Mouse (Mus musculus): Measurements from ENCODE around the gene Chsy1.

Chsy1 gene

DNA sequence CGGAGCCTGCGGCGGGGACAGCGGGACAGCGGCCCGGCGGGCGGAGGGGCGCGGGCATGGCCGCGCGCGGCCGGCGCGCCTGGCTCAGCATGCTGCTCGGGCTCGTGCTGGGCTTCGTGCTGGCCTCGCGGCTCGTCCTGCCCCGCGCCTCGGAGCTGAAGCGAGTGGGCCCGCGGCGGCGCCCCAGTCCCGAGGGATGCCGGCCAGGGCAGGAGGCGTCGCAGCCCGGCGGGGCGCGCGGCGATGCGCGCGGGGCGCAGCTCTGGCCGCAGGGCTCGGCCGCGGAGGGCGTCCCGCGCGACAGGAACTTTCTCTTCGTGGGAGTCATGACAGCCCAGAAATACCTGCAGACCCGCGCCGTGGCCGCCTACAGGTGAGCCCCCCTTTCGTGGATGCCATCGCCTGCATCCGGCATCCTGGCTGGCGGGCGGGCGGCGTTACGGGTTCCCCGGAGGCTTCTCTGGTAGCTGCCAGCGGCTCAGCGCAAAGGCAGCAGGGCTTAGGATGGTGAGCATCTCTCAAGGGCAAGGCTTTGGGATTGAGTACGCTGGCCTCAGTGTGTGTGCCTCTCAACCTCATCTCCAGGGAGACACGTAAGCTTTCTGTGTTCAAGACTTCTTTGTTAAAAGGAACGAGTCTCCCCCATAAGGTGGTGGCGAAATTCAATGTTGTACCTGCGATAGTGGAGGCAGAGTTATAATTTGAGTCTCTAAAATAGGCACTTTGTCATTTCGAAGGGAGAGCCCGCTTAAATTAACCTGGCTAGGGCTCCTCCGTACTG, 730 bp downstream of the Chsy1 start:
- DNase-seq (ENCODE audit: low spot score), result peak; percentile 21

- no peak for DNase-seq (ENCODE audit: low spot score)
Measured at GRCm38 (mm10) chr7:66110636-66111112, 1.4 kb downstream of the Chsy1 start.

DNA sequence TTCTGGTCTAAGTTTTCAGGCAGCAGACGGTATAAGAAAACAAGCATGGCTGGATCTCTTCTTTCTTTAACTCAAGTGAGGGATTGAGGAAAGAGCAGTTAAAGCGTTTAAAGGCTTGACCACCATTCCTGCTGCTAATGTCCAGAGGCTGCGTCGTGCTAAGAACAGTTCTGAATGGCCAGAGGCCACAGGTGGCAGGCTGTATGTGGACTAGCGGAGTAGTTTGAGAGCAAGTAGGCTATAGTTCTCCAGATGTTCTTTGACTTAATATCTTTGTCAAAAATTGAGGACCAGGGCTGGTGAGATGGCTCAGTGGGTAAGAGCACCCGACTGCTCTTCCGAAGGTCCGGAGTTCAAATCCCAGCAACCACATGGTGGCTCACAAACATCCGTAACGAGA, 1.9 kb downstream of the Chsy1 start:
- DNase-seq (ENCODE audit: low spot score), result no peak

- no peak for DNase-seq (ENCODE audit: low spot score)
Measured at GRCm38 (mm10) chr7:66113561-66113960, 4.2 kb downstream of the Chsy1 start.

DNA sequence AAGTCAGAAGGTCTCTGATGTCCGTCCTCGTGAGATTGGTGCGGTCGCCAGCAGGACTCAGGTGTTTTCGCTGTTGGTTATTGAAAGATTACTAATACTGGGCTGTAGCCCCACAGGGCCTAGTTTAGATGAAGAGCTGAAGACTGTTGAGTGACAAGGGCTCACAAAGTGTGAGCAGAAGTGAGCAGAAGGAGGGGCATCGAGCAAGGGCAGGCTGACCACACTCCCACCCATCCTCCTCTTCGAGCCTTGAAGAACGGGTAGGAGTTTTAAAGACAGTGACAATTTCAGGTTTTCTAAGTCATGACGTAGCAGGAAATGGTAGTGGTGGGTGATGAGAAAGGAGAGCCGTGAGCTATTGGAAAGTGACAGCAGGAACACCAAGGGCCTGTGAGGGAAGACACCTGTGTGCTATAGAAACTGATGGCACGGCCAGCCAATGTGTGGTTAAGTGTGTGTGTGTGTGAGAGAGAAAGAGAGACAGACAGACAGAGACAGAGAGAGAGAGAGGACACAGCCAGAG, 6.6 kb downstream of the Chsy1 start:
- no peak for DNase-seq (ENCODE audit: low spot score)

- no peak for DNase-seq (ENCODE audit: low spot score)
Measured at GRCm38 (mm10) chr7:66116906-66117482, 7.7 kb downstream of the Chsy1 start.

- DNase-seq (ENCODE audit: low spot score), result no peak
Measured at GRCm38 (mm10) chr7:66118046-66118445, 8.7 kb downstream of the Chsy1 start.

GRCm38 (mm10) chr7:66118796-66119195, 9.5 kb downstream of the Chsy1 start:
- DNase-seq (ENCODE audit: low spot score), result no peak

DNA sequence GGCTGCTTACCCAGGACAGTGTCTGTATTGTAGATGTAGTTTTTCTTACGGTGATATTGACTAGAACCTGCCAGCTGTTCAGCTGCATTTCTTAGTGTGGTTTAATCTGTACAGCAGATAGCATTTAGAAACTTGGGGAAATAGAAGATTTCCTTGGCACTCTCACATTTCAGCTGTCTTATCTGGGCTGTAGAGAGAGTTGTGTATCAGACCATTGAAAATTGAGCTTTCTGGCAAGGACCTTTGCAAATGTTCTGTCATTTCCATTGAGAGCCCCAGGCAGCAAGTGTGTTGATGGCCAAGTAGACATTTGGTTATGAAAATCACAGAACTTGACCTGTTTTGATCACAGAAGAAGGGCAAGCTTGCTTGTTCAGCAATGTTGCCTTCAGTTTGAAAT, 10.8 kb downstream of the Chsy1 start:
- DNase-seq (ENCODE audit: low spot score), result no peak

GRCm38 (mm10) chr7:66120702-66121396, 11.5 kb downstream of the Chsy1 start:
- DNase-seq (ENCODE audit: low spot score), result no peak

- DNase-seq (ENCODE audit: low spot score), result no peak
Measured at GRCm38 (mm10) chr7:66124551-66124968, 15.2 kb downstream of the Chsy1 start.

DNA sequence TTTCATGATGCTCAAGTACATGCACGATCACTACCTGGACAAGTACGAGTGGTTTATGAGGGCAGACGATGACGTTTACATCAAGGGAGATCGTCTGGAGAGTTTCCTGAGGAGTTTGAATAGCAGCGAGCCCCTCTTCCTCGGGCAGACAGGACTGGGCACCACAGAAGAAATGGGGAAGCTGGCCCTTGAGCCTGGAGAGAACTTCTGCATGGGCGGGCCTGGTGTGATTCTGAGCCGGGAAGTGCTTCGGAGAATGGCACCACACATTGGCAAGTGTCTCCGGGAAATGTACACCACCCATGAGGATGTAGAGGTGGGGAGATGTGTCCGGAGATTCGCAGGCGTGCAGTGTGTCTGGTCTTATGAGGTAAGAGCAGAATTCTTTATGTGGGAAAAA, 16.1 kb downstream of the Chsy1 start:
- no peak for DNase-seq (ENCODE audit: low spot score)

- no peak for DNase-seq (ENCODE audit: low spot score)
Measured at GRCm38 (mm10) chr7:66127951-66128645, 18.8 kb downstream of the Chsy1 start.

DNA sequence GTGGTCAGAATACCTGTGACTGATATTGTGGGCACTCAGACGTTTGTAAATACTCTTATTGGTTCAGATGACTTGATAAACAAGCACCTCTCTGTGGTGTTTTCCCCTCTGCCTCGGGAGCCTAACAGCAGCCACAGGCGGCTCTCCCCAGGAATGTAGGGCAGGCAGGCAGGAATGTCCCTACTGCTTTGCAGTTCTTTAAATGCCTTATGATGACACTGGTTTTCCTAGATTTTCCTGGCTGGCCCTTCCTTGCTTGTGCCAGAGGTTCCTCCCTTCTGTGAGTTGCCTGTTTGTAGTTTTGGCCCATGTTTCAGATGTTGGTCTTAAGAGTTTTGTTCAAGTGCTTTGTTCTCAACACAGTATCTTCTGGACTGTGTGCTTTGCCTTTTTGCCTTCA, 19.5 kb downstream of the Chsy1 start:
- DNase-seq (ENCODE audit: low spot score), result no peak

GRCm38 (mm10) chr7:66130296-66130695, 21.0 kb downstream of the Chsy1 start:
- DNase-seq (ENCODE audit: low spot score), result no peak

DNA sequence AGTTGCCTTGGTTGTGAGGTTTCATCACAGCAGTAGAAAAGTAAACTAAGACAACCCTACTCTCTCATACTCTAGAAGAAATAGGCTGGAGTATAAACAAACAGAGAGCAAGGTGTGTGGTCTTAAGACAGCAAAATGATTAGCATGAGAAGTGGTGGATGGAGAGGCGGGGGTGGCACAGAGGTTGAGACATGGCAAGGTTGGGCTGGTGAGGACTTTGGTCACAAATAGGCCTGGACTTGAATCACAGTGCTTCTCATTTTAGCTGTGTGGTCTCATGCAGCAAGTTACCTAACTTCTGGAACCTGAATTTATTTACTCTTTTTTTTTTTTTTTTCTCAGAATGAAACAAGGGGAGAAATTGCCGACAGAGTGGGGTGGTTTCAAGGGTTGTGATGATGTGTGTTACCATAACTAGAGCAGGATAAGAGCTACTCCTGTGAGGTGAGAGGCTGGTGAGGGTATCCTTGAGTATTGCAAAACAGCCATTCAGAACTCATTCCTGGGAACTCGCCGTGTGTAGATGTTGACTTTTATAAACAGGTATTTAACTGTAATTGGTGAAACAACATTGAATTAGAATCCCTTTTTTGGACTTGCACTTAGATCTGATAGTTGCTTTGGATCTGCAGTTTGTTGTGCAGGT, 22.6 kb downstream of the Chsy1 start:
- DNase-seq (ENCODE audit: low spot score), result no peak

- no peak for DNase-seq (ENCODE audit: low spot score)
Measured at GRCm38 (mm10) chr7:66134154-66134553, 24.8 kb downstream of the Chsy1 start.

- no peak for DNase-seq (ENCODE audit: low spot score)
Measured at GRCm38 (mm10) chr7:66135644-66136043, 26.3 kb downstream of the Chsy1 start.

DNA sequence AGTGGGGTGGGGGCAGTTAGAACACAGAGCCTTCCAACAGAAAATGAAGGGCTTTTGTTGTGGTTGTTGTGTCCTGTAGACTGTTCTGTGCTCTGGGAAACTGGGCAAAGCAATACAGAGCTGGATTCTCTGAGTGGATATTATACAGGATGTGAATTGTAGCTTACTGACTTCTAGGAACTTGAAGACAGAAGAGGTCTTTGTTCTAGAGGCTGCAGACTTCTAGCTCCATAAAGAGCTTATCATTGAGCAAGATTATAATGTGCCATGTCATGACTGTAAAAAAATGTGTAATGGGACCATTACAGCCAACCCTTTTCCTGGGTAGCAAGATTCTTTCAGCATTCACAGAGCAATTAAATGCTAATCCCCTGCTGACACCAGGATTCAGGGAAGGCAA, 26.9 kb downstream of the Chsy1 start:
- DNase-seq (ENCODE audit: low spot score), result no peak

GRCm38 (mm10) chr7:66137309-66137708, 28.0 kb downstream of the Chsy1 start:
- DNase-seq (ENCODE audit: low spot score), result no peak

GRCm38 (mm10) chr7:66138301-66138700, 29.0 kb downstream of the Chsy1 start:
- DNase-seq (ENCODE audit: low spot score), result no peak

DNA sequence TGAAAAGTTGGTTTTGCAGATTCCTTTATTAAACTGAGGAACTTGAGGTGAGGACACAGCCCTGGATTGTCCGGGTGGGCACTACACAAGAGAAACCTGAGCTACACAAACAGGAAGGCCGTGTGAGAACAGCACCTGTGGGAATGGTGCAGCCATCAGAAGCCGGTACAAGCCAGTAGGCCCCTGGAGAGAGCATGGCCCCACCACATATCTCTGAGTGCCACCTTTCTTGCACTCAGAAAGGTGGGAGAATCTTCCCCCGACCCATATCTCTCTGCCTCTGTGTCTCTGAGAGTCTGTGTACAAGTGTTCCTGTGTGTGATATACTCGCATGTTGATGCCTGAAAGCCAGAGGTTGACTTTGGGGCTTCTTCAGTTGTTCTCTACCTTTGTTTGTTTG, 29.6 kb downstream of the Chsy1 start:
- DNase-seq (ENCODE audit: low spot score), result no peak
